11 mouse cellular contexts compared by ENCODE assay signal in genomic region chr5:107889994-107890888, GRCm38 (mm10). TPM values are rescaled to one million over a fixed set of nuclear protein-coding genes. Genes with fewer than 3 reads are reported as not detected.
DNase-seq lines count a peak whose midpoint lies in the region; ATAC-seq and TF ChIP-seq lines count a peak whose summit lies in the region.
"Had no signal": no experiment of that assay in that cellular context is flagged by ENCODE, and none has a peak within 500 bp of the region (broad histone marks: within the 10 kb centered on the region; RNA-seq: fewer than 3 reads in every experiment).

No protein-coding gene starts in this region.

- H3K4me3 ChIP-seq in hindbrain, postnatal 0 days (ENCODE audit: low read length) = no peak overlapping the region
- H3K4me3 ChIP-seq in hindbrain, embryonic 13.5 days = no peak overlapping the region
- no peak overlapping the region for H3K4me3 ChIP-seq in intestine, embryonic 15.5 days (replicated peaks)
- H3K4me3 ChIP-seq: limb, embryonic 15.5 days had no signal

- peak; percentile 68 for DNase-seq in hindbrain, postnatal 0 days (ENCODE audit: low spot score)
- peak; percentile 72 for DNase-seq in kidney, adult 18-20 months
- peak; percentile 32 to 67 for DNase-seq in kidney, postnatal 4 days
- DNase-seq in spleen, postnatal 14 days (ENCODE audit: low spot score in 2 of 2) = no peak
- DNase-seq in cerebellum, postnatal 14 days = no peak
- DNase-seq: adrenal gland, postnatal 36 days; cerebellum, adult 9-10 months had no signal

- H3K4me2 ChIP-seq in hindbrain, postnatal 0 days (ENCODE audit: low read depth, low read length) = no peak overlapping the region
- no peak overlapping the region for H3K4me2 ChIP-seq in hindbrain, embryonic 13.5 days
- no peak overlapping the region for H3K4me2 ChIP-seq in intestine, embryonic 15.5 days (replicated peaks)
- H3K4me2 ChIP-seq: limb, embryonic 15.5 days had no signal

- H3K27ac ChIP-seq in hindbrain, postnatal 0 days = peak overlapping the region; percentile 45; the same call in 1 of the 2 replicates
- no peak overlapping the region for H3K27ac ChIP-seq in hindbrain, embryonic 13.5 days
- 0 out of 2 replicates have a peak overlapping the region, but pooled peaks have one; percentile 5 for H3K27ac ChIP-seq in intestine, embryonic 15.5 days
- H3K27ac ChIP-seq: limb, embryonic 15.5 days; macrophage had no signal

- H3K27me3 ChIP-seq in hindbrain, postnatal 0 days (ENCODE audit: insufficient read depth, low read length) = no peaks in the 10 kb centered on the region
- H3K27me3 ChIP-seq in hindbrain, embryonic 13.5 days = no peaks in the 10 kb centered on the region
- H3K27me3 ChIP-seq in intestine, embryonic 15.5 days (replicated peaks) = no peaks in the 10 kb centered on the region
- H3K27me3 ChIP-seq: limb, embryonic 15.5 days had no signal

- no peaks in the 10 kb centered on the region for H3K36me3 ChIP-seq in hindbrain, postnatal 0 days (ENCODE audit: insufficient read depth, low read length)
- no peaks in the 10 kb centered on the region for H3K36me3 ChIP-seq in hindbrain, embryonic 13.5 days
- H3K36me3 ChIP-seq in intestine, embryonic 15.5 days = no peaks in the 10 kb centered on the region
- H3K36me3 ChIP-seq: limb, embryonic 15.5 days had no signal

- no peak overlapping the region for H3K9ac ChIP-seq in hindbrain, postnatal 0 days (replicated peaks; ENCODE audit: low read length)
- no peak overlapping the region for H3K9ac ChIP-seq in hindbrain, embryonic 13.5 days
- H3K9ac ChIP-seq in intestine, embryonic 15.5 days = no peak overlapping the region
- H3K9ac ChIP-seq: limb, embryonic 15.5 days had no signal

- no peaks in the 10 kb centered on the region for H3K4me1 ChIP-seq in hindbrain, postnatal 0 days (ENCODE audit: insufficient read depth, low read length)
- no peaks in the 10 kb centered on the region for H3K4me1 ChIP-seq in hindbrain, embryonic 13.5 days (replicated peaks)
- no peaks in the 10 kb centered on the region for H3K4me1 ChIP-seq in intestine, embryonic 15.5 days (replicated peaks)
- H3K4me1 ChIP-seq: limb, embryonic 15.5 days had no signal

- no peak for TF ChIP-seq CTCF in hindbrain, postnatal 0 days (IDR thresholded peaks at IDR 0.05; ENCODE audit: low read depth)

- H3K9me3 ChIP-seq in hindbrain, postnatal 0 days (ENCODE audit: low read length) = no peaks in the 10 kb centered on the region
- H3K9me3 ChIP-seq in hindbrain, embryonic 13.5 days = no peaks in the 10 kb centered on the region
- no peaks in the 10 kb centered on the region for H3K9me3 ChIP-seq in intestine, embryonic 15.5 days
- H3K9me3 ChIP-seq: limb, embryonic 15.5 days had no signal

- WGBS in hindbrain, postnatal 0 days = 53% methylated on average over 9 of the region's 9 CpGs
- 63% methylated on average over 9 of the region's 9 CpGs for whole genome bisulfite sequencing in hindbrain, embryonic 13.5 days
- whole genome bisulfite sequencing in intestine, embryonic 15.5 days = 45% methylated on average over 9 of the region's 9 CpGs

- peak; percentile 84; the same call in 1 of the 2 replicates for ATAC-seq in hindbrain, postnatal 0 days
- no peak for ATAC-seq in hindbrain, embryonic 13.5 days (ENCODE audit: low FRiP score)
- ATAC-seq in intestine, embryonic 15.5 days = peak; percentile 79

RNA-seq across cellular contexts. Expression of gene Rpl5, which starts 10.1 kb away (rescaled TPM):
- total RNA-seq in hindbrain, postnatal 0 days (2014; rRNA removed) = 78.0 and 106 TPM in 2 replicates
- polyA plus RNA-seq in hindbrain, postnatal 0 days (2015; fragmentation: Nextera tagmentation; extraction: Ambion mirVana) = 51.7 and 57.8 TPM in 2 replicates
- polyA plus RNA-seq in hindbrain, embryonic 13.5 days (2015; fragmentation: Nextera tagmentation; extraction: Ambion mirVana) = 62.5 and 68.2 TPM in 2 replicates
- 75.2 and 78.0 TPM in 2 replicates for polyA plus RNA-seq in intestine, embryonic 15.5 days (2015; fragmentation: Nextera tagmentation; extraction: Ambion mirVana)

RNA-seq across cellular contexts. Expression of gene Evi5, which starts 15.3 kb away (rescaled TPM):
- 56.0 and 57.7 TPM in 2 replicates for total RNA-seq in hindbrain, postnatal 0 days (2014; rRNA removed)
- 60.1 and 66.3 TPM in 2 replicates for polyA plus RNA-seq in hindbrain, postnatal 0 days (2015; fragmentation: Nextera tagmentation; extraction: Ambion mirVana)
- 48.8 and 55.0 TPM in 2 replicates for polyA plus RNA-seq in hindbrain, embryonic 13.5 days (2015; fragmentation: Nextera tagmentation; extraction: Ambion mirVana)
- 60.1 and 66.3 TPM in 2 replicates for polyA plus RNA-seq in intestine, embryonic 15.5 days (2015; fragmentation: Nextera tagmentation; extraction: Ambion mirVana)

Comparison
In these comparisons a context has a peak if more than half of its experiments do, and no peak if none do; other contexts are left out.
1. DNase-seq: peak in hindbrain, postnatal 0 days (single experiment), kidney, adult 18-20 months (single experiment) and kidney, postnatal 4 days (2 of 2); none in spleen, postnatal 14 days (0 of 2) and cerebellum, postnatal 14 days (0 of 2).